Mouse (Mus musculus): ENCODE results near the gene Ppp1ca. TPM values are rescaled to one million over a fixed set of nuclear protein-coding genes. Genes with fewer than 3 reads are reported as not detected.

Ppp1ca gene
- total RNA-seq, 4 experiments from 2014 or later: 371 to 396 (median 387) TPM

DNA sequence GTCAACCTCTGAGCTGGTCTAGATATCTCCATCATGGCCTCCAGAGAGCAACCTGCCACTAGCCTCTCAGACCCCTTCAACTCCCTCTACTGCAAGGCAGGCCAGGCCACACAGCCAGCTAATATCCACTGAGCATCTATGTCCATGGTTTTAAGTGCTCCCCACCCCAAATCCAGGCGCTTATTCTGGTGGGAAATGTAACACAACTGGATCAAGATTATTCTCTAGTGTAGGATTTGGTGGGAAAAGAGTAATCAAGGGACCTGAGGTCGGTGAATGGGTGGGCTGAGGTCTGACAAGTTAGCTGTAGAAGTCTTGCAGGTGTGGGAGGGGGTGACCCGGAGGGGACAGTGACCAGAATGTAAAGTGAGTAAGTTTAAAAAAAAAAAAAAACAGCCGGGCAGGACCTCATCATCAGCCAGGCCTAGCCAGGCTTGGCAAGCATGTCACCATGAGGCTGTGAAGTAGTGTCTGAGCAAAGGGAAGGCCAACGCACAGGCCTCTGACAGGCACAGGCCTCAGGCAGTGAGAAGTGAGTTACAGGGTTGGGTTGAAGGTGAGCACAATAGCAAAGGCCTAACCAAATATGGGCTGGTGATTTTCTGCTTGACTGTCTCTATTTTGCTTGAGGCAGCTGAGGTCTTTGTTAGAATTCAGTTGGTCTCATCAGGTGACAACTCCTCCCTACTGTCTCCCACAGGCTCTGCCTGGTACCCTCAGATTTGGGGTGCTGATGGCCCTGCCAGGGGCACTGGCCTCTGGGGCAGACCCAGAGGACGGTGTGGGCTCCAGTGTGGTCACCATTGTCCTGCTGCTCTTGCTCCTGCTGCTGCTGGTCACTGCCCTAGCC lies 36.4 kb upstream of the Ppp1ca start:
- no peak for DNase-seq

DNA sequence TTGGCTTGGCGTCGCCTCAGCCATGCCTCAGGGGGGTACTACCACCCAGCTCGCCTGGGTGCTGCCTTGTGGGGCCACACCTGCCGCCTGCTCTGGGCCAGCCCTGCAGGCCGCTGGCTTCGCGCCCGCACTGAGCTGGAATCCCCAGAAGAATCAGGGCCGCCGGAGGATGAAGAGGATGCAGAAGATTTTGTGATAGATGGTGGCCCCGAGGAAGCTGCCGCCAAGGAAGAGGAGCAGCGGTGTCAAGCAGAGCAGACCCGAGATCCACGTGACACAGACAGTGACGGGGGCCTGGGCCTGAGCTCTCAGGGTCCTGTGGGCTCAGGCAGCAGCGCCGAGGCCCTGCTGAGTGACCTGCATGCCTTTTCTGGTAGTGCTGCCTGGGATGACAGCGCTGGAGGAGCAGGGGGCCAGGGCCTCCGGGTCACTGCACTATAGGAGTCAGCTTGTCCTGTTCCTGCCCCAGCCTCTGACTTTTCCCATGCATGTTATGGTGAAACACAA lies 35.7 kb upstream of the Ppp1ca start:
- DNase-seq: no peak

DNA sequence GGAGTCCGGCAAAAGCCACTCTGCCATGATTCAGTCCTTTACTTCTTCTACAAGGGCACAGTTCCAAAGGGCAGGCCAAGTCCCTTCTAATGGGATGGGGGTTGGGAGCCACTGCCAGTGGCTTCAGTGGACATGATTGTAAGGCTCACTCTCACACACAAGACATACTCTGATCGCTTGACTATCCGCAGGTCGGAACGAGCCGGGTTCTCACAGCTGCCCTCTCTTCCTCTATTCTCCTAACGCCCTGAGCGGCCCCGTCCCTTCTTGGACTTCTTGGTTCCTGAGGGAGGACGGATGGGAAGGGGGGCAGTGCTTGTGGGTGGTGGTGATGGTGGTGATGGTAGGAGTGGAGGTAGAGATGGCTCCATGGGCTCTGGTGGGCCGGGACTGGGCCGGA lies 35.1 kb upstream of the Ppp1ca start:
- no peak for DNase-seq

- no peak for DNase-seq
Observed at GRCm38 (mm10) chr19:4159049-4159448, 32.8 kb upstream of the Ppp1ca start.

DNA sequence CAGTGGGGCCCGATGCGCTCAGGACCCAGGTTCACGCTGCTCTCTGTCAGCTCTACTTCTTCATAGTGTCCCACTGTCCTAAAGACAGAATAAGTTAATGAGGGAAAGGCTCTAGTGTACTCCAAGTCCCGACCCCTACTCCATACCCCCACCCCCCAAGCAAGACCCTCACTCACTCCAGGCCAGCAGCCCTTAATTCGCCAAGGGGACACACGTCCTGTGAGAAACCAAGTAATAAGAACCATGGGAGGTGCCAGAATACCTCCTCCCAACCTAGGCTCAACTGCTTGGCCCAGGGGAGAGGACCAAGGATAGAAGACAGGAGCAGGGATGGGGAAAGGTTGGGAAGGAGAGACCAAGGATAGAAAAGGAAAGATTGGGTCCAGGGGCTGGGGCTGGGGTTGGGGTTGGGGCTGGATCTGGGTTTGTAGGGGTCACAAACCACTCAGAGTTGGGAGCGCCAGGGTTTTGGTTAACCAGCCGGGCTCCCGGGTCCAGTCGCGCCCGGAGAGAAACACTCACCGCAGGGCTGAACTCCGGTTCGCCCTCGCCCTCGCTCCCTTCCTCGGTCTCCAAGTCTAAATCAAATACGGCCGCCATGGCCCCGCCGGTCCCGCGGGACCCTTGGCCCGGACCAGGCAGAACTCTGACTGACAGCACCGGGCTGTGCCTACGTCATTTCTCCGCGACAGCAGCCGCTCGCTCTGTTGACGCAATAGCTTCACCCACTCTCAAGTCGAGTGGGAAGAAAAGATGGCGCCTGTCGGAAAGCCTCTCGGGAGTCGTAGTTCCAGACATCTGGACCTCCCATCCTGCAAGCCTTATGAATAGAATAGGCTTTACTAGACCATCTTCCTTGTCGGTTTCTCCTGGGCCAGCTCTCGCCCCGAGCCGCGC lies 29.0 kb upstream of the Ppp1ca start, which contains the start of gene Rps6kb2:
Rps6kb2 (minus strand) TSS at position 709 of the 897 bp plus-strand sequence.
- peak; percentile 96 for DNase-seq

- no peak for DNase-seq
Observed at GRCm38 (mm10) chr19:4163543-4163887, 28.4 kb upstream of the Ppp1ca start.

GRCm38 (mm10) chr19:4164100-4164499 lies 27.8 kb upstream of the Ppp1ca start:
- DNase-seq: no peak

- peak; percentile 73 for DNase-seq
Observed at GRCm38 (mm10) chr19:4164721-4165120, 27.1 kb upstream of the Ppp1ca start.

DNA sequence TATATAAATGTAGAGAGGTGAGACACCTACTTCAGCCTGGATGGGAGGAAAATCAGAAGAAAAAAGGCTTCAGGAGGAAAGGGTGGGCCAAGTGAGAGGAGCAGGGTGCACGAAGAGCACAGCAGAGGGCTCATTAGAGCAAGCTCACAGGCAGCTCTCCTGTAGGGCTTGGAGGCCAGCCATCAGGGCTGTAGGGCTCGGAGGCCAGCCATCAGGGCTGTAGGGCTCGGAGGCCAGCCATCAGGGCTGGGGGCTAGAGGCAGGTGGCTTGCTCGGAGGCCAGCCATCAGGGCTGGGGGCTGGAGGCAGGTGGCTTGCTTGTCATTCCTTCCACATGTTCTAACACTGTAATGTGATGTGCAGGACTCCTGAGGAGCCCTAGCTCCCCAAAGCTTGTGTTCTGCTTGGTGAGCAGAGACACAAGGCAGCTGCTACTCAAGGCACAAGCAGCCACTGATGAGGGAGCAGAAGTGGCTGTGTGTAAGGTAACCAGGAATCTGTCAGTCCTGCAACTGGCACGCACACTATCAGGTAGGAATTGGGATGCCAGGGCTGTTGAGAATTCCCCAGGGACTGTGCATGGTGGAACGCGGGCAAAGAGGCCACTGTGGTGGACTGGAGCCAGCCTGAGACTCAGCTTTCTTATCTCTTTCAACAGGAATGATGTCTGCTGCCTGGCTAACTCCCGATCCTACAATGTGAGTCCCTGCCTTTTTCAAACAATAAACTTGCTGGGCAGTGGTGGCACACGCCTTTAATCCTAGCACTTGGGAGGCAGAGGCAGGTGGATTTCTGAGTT lies 25.0 kb upstream of the Ppp1ca start:
- no peak for DNase-seq

DNA sequence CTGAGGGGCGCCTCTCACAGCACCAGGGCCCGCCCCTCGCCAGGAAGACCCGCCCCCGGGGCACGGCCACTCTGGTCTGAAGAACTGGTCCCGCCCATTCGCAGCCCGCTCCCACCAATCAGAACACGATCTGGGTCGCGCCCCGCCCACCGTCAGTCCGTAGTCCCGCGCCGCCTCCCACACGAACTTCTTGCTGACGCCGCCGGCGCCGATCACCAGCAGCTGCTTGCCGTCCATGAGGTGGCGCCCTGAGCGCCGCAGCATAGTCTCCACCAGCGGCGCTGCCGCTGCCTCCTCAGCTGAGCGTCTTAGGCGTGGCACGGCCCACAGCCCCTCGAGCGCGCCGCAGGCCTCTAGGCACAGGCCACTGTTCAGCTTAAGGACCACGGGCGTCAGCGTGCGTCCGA lies 22.5 kb upstream of the Ppp1ca start:
- peak; percentile 99 for DNase-seq

GRCm38 (mm10) chr19:4169810-4170209 lies 22.1 kb upstream of the Ppp1ca start:
- DNase-seq: no peak

GRCm38 (mm10) chr19:4170723-4171392 lies 21.0 kb upstream of the Ppp1ca start:
- DNase-seq: no peak

DNA sequence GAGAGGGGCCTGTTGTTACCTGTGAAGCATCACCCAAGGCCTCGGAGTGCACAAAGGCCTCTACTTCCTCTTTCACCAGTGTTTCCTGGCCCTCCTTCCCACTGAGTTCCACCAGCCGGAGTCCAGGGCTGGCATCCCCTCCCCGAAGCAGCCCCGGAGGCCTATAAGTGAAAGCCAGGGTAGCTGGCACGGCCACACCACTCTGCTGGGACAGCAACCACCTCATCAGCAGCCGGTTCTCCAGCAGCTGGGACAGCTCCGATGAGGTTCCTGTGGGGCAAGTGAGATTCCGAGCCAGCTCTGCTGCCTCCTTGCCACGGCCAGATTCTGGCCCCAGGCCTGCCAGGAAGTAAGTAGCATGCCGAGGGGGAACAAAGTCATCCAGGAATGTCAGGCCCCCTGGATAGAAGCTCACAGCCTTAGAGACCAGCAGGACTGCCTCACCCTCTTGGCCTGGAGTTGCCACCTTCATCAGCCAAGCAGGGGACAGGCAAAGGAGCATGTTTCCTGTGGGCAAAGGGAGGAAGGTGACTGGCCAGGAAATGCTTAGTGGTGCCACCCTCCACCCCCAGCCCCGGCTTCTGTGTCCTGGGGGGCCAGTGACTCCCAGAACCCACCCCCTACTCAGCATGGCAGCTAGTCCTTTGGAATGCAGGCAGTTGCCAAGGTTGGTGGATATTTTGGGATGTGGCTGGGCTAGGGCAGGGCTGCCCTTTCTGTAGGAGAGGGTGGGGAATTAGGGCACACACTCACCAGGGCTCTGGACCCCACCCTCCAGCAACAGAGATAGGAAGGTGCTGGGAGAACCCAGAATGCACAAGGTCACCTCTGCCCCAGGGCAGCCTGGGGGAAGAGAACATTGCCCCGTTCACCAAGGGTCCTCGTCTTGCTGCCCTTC lies 20.2 kb upstream of the Ppp1ca start:
- no peak for DNase-seq

DNA sequence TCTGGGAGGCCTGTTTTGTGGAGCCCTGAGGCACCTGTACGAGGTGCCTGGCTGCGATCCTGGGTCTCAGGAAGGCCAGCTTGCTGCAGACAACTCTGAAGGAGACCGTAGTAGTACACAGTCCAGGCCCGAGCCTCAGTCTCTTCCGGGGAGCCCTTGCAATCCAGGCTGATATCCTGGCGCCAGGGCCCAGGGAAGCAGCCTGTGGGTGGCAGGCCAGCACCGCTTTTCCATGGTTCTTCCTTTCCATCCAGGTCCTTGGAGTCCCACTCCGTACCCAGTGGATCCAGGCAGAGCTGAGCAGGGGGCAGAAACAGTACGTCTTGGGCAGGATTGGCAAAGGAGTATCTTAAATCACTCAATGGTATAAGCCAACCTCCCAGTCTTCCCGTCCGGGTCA lies 18.9 kb upstream of the Ppp1ca start:
- DNase-seq: no peak

GRCm38 (mm10) chr19:4175368-4175947 lies 16.4 kb upstream of the Ppp1ca start, which contains the start of gene Carns1:
TSS of gene Carns1 (minus strand) at chr19:4175479.
- DNase-seq: no peak

DNA sequence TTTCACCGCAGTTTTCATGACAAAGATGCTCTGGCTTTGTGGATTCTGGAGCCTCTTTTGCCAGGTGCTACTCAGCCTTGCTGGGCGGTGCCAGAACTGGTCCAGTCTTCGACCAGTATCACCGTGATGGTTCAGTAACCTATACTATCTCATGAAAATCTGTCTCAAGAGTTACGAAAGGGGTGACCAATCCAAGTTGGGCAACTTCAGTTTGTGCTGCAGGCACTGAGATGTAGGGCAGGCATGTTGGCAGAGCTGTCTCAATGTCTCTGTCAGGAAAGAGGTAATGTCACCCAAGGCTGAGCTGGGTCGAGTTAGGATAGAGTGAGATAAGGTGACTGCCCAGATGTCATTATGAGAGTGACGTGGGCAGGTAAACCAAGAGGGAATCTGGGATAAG lies 11.5 kb upstream of the Ppp1ca start:
- no peak for DNase-seq

DNA sequence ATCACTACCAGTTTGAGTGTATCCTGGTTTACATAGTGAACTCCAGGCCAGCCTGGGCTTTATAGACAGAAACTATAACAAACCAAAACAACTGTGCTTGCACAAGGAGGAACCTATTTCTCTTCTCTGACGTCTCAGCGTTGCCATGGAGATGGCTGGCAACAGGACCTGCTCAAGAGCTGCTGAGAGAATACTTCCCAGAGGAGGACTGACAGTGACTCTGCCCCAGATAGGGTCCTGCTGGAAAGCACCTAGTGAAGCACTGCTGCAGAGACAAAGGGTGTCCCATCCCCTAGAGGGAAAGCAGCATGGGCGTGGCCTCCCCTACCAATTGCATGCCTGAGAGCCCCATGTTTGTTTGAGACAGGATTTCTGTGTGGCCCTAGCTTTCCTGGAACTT lies 10.0 kb upstream of the Ppp1ca start:
- DNase-seq: peak; percentile 76

- no peak for DNase-seq
Observed at GRCm38 (mm10) chr19:4183689-4184088, 8.2 kb upstream of the Ppp1ca start.

DNA sequence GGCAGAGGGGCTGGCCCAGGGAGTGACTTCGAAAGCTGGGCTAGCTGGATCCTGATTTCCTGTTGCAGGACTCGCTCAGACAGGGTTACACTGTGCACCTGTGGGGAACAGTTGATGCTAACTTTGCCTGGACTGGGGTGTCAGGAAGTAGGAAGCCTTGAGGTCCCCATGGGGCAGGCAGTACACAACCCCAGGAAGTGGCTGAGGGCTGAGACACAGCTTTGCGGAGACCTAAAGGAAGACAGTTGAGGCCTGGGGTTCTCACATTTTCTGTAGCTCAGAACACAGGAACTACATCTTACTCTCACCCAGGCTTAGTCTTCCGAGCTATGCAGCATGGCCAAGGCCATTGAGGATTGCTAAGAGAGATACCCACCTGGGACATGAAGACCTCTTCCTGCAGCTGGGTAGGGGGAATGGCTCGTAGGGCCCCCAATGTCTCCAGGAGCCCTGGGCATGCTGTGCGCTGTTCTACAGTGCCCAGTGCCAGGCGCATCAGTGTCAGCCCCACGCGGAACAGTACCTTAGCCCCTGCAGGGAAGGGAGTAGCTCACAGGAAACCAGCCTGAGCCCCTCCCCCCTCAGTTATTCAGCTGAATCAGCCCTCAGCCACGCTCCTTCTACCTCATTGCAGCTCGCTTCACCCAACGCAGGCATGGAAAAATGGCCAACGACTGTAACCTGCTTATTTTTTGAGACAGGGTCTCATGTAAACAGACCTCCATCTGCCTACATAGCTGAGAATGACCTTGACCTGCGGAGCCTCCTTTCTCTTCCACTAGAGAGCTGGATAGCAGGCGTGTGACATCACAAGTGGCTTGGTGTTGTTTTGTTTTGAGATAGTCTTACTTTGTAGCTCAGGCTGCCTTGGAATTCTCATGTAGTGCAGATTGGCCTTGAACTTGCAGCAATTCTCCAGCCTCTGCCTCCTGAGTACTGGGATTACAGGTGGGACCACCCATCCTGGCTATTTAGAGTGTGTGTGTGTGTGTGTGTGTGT lies 6.6 kb upstream of the Ppp1ca start:
- no peak for DNase-seq
